Mouse (Mus musculus) gastrocnemius, adult 2 months (tissue): ENCODE results near the gene Olfr1357. TPM values are rescaled to one million over a fixed set of nuclear protein-coding genes. Genes with fewer than 3 reads are reported as not detected.

Source experiments
- DNase-seq: peaks from one replicate; pipeline ENCODE4 v3.0.0; 2022
- H3K27ac ChIP-seq: fragments of 200-600 bp; 2 replicates; pipeline ENCODE4 v1.8.1; 2022; ENCODE audit warnings: mild to moderate bottlenecking
- H3K4me3 ChIP-seq: fragments of 200-600 bp; 2 replicates; pipeline ENCODE4 v1.8.1; 2022; ENCODE audit warnings: mild to moderate bottlenecking, moderate library complexity
- CTCF ChIP-seq: fragments of 200-600 bp; IDR thresholded peaks from 2 replicates; pipeline ENCODE4 v1.8.1; 2022; ENCODE audit warnings: antibody characterized with exemption, mild to moderate bottlenecking, moderate library complexity
- intact Hi-C: fragments of 180-260 bp; cut with DNase I; formaldehyde crosslinking; loops from one replicate; pipeline ENCODE4 v1.15.1; 2025
- total RNA-seq, 2 experiments: library from RNA; stranded (reverse); gene quantifications; 2 replicates each; pipeline ENCODE4 v1.2.3; 2021

Olfr1357 gene
- total RNA-seq, 2 experiments from 2014 or later = not detected

- no peak; the same call in 1 of the 2 replicates for TF ChIP-seq CTCF
- peak; percentile 65 for DNase-seq
- intact Hi-C loops = no loop called here
These were observed 26.2 kb downstream of the Olfr1357 start, which contains the start of gene Syde1 for GRCm38 (mm10) chr10:78591406-78592328. Gene Syde1, minus strand, starts transcription at chr10:78591964.

GRCm38 (mm10) chr10:78590744-78591143, 27.1 kb downstream of the Olfr1357 start:
- peak; percentile 34 for DNase-seq
- peak overlapping the region; percentile 93 for H3K27ac ChIP-seq
- H3K4me3 ChIP-seq = peak overlapping the region; percentile 84
- no peak for TF ChIP-seq CTCF
- intact Hi-C loops = no loop called here

More at GRCm38 (mm10) chr10:78591406-78592328, 26.2 kb downstream of the Olfr1357 start, which contains the start of gene Syde1:
- Histone ChIP-seq H3K27ac (peak within 1 kb of the TSS; percentile 93), H3K4me3 (peak within 1 kb of the TSS; percentile 84)

GRCm38 (mm10) chr10:78589901-78590300, 28.0 kb downstream of the Olfr1357 start:
- no peak for TF ChIP-seq CTCF
- Histone ChIP-seq H3K4me3 (no peak overlapping the region; the same call in 1 of the 2 replicates), H3K27ac (peak overlapping the region; percentile 93)
- intact Hi-C loops = no loop called here
- no peak for DNase-seq

GRCm38 (mm10) chr10:78589291-78589690, 28.6 kb downstream of the Olfr1357 start:
- H3K27ac ChIP-seq = no peak overlapping the region
- DNase-seq = no peak
- H3K4me3 ChIP-seq = no peak overlapping the region
- intact Hi-C loops = no loop called here
- no peak for TF ChIP-seq CTCF

- DNase-seq = no peak
- H3K27ac ChIP-seq = no peak overlapping the region
- intact Hi-C loops = no loop called here
- H3K4me3 ChIP-seq = no peak overlapping the region
- no peak for TF ChIP-seq CTCF
These were observed 31.8 kb downstream of the Olfr1357 start for GRCm38 (mm10) chr10:78586026-78586425.

GRCm38 (mm10) chr10:78585606-78586005, 32.3 kb downstream of the Olfr1357 start:
- DNase-seq = no peak
- H3K27ac ChIP-seq = no peak overlapping the region
- no peak for TF ChIP-seq CTCF
- H3K4me3 ChIP-seq = no peak overlapping the region
- intact Hi-C loops = no loop called here

- Histone ChIP-seq H3K27ac (no peak overlapping the region), H3K4me3 (no peak overlapping the region)
- intact Hi-C loops = no loop called here
- no peak for TF ChIP-seq CTCF
- DNase-seq = no peak
These were observed 32.9 kb downstream of the Olfr1357 start for GRCm38 (mm10) chr10:78584996-78585395.

- no peak for DNase-seq
- TF ChIP-seq CTCF = no peak
- Histone ChIP-seq H3K4me3 (no peak overlapping the region), H3K27ac (no peak overlapping the region)
- intact Hi-C loops = no loop called here
These were observed 33.9 kb downstream of the Olfr1357 start for GRCm38 (mm10) chr10:78583939-78584338.

- Histone ChIP-seq H3K27ac (no peak overlapping the region), H3K4me3 (no peak overlapping the region)
- intact Hi-C loops = no loop called here
- TF ChIP-seq CTCF = no peak
- DNase-seq = no peak
These were observed 34.5 kb downstream of the Olfr1357 start for GRCm38 (mm10) chr10:78583347-78583746.

GRCm38 (mm10) chr10:78581121-78581520, 36.8 kb downstream of the Olfr1357 start:
- DNase-seq = no peak
- TF ChIP-seq CTCF = no peak
- Histone ChIP-seq H3K4me3 (no peak overlapping the region), H3K27ac (no peak overlapping the region)
- intact Hi-C loops = no loop called here

GRCm38 (mm10) chr10:78578204-78578603, 39.7 kb downstream of the Olfr1357 start:
- H3K4me3 ChIP-seq = no peak overlapping the region
- TF ChIP-seq CTCF = no peak
- H3K27ac ChIP-seq = no peak overlapping the region
- DNase-seq = no peak
- intact Hi-C loops = loop anchor here (10.0 kb wide), 1 partner anchor 113 kb away; the partner anchor contains the start of gene Pdxk

- no peak for TF ChIP-seq CTCF
- intact Hi-C loops = loop anchor here (10.0 kb wide), 1 partner anchor 112 kb away; the partner anchor contains the start of gene Pdxk
- Histone ChIP-seq H3K27ac (no peak overlapping the region), H3K4me3 (no peak overlapping the region)
- no peak for DNase-seq
These were observed 41.3 kb downstream of the Olfr1357 start for GRCm38 (mm10) chr10:78576435-78577184.
